Mouse (Mus musculus) Muller cell, postnatal 12 days (primary cell): ENCODE measurements around the gene Olfr520.
A peak's percentile ranks its signal among the peaks of the same experiment; 100 is the strongest.
"Not testable (repeated sequence)": the region's sequence is repeated elsewhere in the genome, so short reads cannot be mapped to it uniquely, and the experiment has no call there.

Experiments
- DNase-seq: peaks from one replicate; pipeline ENCODE4 v3.0.0-alpha.2; 2015; ENCODE audit errors: inconsistent ontology term

The Olfr520 gene

GRCm38 (mm10) chr7:99729973-99730372 is at the start of gene Olfr520:
Gene Olfr520 (plus strand): TSS chr7:99730273.
- no peak for DNase-seq

DNA sequence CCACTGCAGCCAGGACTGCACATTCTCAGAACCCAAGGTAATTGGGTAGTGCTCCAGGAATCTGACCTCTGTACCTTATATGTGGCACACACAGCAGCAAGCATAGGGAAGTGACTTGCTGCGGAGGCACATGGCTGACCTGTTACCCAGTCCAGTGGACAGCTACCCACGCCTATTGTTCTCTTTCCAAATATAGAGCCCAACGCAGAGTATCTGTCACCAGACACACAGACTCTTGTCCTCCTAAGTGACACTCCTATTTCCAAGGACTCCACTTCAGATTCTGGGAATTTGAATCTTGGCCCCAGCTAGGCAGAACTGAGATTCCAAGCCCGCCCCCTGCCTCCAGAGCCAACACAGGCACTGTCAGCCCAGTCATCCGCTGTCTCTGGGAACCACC is 49.3 kb upstream of the Olfr520 start:
- peak; percentile 14 for DNase-seq

DNA sequence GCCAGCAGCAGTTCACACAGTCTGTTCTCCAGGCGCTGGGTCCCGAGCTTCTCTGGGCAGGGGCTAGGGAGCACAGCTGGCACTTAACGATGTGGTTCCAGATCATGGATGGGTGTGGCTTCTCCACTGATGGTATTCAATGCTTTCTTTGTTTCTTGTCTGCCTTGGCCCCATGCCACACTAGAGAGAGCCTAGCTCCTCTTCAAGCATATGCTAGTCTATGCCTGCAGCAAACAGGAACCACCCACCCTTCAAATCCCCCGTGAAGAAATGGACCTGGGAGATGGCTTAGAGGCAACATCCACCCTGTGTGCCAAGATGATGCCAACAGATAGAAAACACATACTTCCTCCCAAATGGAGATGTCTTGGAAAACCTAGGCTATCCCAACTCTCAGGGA is 46.0 kb upstream of the Olfr520 start:
- DNase-seq, result no peak

DNA sequence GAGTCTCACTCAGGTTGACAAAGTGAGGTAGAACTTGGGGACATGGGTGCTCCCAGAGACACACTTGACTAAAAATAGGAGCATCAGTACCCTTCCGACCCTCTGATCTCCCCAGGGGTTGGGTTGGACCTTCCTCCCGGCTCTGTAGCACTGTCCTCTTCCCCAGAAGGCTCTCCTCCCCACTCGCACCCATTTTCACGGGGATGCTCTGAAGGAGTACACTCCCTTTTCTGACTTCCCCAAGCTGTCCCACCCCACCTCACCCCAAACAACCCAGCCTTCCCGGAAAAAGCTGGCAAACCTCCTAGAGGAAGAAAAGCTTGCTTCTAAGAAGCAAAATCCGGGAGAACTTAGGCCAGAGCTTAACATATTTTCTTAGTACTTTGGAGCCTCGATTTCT is 39.3 kb upstream of the Olfr520 start:
- DNase-seq, result no peak

DNA sequence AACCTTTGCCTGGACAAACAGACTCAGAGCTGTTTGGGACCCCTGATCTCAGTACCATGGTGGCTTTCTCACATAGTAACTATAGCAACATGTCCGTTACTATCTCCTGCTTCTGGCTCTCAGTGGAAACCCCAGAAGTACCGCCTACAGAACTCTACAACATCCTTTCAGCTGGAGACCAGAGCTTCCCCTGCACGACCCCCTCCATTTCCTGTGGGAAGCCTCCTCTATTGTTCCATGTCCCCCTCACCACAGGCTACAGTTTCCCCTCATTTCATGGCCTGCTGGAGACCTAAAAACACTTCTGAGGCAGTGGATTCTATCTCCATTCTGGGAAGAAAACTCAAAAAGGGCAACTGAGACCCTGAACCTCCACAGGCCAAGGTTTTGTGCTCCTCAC is 37.7 kb upstream of the Olfr520 start:
- DNase-seq, result no peak

- DNase-seq, result no peak
Observed at GRCm38 (mm10) chr7:99693387-99693786, 36.7 kb upstream of the Olfr520 start.

- DNase-seq, result no peak
Observed at GRCm38 (mm10) chr7:99693976-99694375, 36.1 kb upstream of the Olfr520 start.

- not testable (repeated sequence) for DNase-seq
Observed at GRCm38 (mm10) chr7:99694424-99694823, 35.6 kb upstream of the Olfr520 start.

- DNase-seq, result no peak
Observed at GRCm38 (mm10) chr7:99695471-99696057, 34.5 kb upstream of the Olfr520 start.

GRCm38 (mm10) chr7:99698576-99698975 is 31.5 kb upstream of the Olfr520 start:
- no peak for DNase-seq

DNA sequence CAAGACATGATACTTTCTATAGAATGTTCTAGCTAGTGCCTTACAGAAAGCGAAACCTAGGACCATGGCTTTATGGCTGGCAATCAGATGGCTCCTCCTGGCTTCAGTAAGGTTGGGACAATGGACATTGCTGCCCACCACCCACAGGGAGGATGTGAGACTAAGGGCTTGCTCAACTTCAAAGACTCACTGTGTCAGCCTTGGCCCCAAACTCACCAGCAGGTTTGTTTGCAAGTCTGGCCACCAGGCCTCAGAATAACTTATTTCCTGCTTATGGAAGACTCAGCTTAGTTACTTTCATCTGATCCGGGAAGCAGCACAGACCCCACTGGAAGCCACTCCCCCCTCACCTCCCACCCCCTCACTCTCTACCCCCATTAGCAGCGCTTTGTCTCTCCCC is 31.0 kb upstream of the Olfr520 start:
- DNase-seq, result no peak

GRCm38 (mm10) chr7:99699709-99700151 is 30.3 kb upstream of the Olfr520 start:
- DNase-seq, result no peak

DNA sequence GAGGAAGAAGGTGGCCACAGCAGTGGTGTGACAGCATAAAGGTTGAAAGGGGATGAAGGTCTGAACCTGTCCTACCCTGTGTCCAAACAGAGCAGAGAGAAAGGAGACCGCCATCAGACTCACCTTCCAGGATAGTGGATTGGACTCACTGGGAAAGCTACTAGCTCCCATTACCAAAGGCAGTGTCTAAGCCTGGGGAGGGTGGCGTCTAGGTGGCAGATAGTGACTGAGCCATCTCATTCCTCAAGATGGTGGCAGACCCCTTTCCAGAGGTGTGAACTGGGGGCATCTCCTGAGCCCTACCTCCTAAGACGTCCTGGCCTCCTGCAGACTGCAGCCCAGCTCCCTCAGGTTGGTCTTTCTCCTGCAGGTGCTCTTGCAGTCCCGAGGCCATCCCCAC is 29.4 kb upstream of the Olfr520 start:
- DNase-seq, result no peak

GRCm38 (mm10) chr7:99702201-99702600 is 27.9 kb upstream of the Olfr520 start:
- no peak for DNase-seq

DNA sequence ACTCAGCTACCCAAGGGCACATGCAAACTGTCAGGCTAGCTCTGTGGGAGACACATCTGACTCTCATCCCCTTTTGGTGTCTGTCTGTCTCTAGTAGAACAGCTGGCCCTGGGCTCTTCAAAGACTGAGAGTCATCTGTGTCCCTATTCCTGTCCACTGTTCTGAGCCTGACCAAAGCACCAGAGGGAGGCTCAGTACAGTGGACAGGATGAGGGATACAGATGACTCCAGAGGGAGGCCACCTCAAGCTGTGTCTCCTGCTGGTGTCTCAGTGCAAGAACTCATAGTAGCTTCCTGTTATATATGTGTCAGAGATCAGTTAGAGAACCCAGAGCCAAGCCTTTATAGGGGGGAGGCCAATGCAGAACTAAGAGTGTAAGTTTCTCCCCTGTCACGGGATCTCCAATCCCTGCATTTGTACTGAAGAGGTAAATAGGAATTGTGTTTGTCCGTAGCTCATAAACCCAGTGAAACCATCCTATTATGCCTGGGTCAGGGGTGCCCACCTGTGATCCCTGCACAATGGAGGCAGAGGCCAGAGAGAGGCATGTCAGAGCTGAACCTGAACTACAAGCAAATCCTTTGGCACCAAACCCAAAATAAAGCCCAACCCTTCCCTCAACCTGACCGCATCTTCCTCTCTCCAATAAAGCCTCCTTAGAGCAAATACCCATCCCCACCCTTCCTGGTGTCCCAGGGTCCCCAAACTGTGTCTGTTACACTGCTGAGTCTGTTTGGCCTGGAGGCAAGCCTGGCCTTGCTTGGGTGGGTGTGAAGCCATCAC is 25.1 kb upstream of the Olfr520 start:
- no peak for DNase-seq

DNA sequence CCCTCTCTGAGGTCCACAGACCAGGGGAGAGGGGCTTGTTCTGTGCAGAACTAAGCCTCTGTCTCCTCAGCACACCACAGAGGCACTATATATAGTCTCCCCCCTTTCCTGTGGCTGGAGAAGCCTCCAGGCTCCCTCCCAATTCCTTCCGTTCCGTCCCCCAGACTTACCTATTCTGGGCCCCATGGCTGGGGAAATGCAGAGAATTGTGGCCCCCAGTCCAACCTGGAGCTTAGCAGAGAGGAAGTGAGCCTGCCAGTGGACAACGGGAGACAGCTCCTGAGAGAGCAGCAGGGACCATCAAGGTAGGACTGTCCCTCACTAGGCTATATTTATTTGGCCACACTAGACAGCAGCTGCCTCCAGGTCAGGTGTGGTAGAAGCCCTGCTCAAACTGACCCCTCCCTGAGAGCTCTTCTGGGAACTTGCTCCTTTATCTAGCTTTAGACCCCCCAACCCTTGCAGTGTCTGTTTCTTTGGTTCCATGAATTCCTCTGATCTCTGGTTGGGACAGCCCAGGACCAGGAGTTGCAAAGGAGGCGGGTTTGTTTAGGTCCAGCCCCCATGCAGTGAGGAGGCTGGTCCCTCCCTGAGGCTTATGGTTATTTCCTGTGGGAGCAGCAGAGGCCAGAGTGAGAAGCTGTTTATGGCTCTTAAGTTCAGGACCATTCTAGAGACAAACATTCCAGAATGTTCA is 23.6 kb upstream of the Olfr520 start:
- DNase-seq, result no peak

GRCm38 (mm10) chr7:99707038-99707595 is 23.0 kb upstream of the Olfr520 start:
- DNase-seq, result no peak

- DNase-seq, result no peak
Observed at GRCm38 (mm10) chr7:99707671-99708070, 22.4 kb upstream of the Olfr520 start.

GRCm38 (mm10) chr7:99708301-99708721 is 21.8 kb upstream of the Olfr520 start:
- peak; percentile 26 for DNase-seq

GRCm38 (mm10) chr7:99708750-99709149 is 21.3 kb upstream of the Olfr520 start:
- DNase-seq, result no peak

GRCm38 (mm10) chr7:99709992-99710391 is 20.1 kb upstream of the Olfr520 start:
- no peak for DNase-seq

DNA sequence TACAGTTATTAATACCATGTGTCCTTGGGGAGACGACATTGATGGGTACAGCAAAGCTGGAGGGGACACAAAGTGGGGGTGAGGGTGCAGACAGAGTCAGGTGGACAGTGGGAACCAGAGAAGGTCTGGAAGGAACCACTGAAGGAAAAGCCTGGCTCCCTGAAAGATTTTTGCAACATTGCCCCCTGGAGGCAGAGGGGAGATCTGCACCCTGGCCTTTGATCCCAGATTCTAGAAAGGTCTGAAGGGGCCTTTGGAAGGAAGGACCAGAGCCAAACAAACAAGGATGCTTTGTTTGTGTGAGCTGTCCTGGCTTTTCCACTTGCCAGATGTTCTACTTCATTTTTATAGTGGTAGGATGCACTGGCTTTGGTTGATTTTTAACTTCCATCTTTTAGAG is 19.6 kb upstream of the Olfr520 start:
- peak; percentile 34 for DNase-seq
